Mouse (Mus musculus) cerebellum, adult 9-10 months (tissue): Measurements from ENCODE around the gene Tlk2.
A peak's percentile ranks its signal among the peaks of the same experiment; 100 is the strongest.

Source experiments
- DNase-seq: peaks from one replicate; pipeline ENCODE4 v3.0.0; 2022

Gene Tlk2

DNA sequence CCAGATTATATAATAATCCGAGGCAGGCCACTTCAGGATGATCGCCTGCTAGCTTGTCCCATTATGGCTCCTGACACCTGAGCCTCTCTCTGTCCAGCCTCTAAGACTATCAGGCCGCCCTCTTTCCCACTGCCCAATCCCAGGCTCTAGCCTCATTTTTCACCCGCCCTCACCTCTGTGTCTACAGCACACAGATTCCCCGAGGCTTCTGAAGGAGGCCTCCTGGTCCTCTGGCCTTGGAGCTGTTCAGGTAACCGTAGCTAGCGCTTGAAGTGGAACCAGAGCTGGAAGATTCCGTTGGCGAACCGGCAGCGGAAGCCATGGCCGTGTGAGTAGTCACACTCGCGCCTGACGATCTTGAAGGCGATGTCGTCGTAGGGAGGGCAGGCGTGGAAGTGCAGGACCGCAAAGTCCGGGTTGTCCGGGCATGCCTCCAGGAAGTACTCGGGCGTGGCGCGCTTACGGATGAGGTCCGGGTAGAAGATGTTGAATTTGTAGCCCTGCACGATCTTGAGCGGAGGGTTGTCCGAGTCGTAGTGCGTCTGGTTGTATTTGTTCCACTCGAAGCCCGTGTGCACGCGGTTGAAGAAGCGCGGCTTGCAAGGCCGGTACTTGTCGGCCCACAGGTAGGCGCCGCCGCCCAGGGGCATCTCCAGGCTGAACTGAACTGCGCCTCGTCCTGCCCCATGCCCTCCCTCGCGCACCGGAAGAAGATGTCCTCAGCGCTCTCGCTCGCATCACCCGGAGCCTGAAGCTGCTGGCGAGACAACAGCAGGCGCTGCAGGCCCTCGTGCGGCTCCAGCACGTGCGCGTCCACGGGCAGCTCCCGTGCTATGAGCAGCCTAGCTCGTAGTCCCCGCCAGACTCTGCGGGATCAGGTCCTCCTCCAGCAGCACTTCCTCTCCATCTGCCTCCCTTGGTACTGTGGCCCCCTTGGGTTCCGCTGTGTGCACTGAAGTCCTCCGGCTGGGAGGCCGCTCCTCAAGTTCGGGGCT lies 13.8 kb upstream of the Tlk2 start:
- no peak for DNase-seq

DNA sequence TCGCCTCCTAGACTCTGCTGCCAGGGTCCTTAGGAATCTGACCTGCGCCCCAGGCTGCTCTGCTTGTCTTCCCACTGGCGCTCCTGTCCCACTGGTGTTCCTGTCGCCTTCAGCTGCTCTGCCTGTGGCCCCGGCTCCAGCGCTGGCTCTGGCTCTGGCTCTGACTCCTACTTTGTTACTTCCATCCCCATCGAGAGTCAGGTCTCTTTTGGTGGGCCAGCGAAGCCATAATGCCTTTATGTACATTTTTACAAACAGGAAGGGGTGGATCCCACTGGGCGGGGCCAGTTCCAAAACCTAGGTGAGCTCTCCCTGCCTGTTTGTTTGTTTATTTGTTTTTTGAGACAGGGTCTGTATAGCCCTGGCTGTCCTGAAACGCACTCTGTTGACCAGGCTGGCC lies 11.8 kb upstream of the Tlk2 start:
- DNase-seq = no peak

DNA sequence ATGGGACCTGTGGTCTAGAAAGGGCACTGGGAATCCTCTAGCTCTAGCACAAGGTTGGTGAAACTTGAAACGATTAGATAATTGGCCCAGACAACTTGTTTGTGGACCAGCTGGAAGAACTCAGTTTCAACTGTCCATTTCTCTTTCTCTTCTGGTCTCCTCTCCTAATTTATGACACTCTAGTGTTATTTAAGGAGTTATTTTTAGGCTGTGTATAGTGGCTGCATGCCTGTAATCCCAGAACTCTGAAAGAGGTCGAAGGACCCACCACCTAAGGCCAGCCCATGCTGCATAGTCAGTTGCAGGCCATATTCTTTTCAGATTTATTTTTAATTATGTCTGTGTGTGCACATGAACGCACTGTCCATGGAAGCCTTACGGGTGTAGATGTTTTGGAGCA lies 916 bp downstream of the Tlk2 start:
- DNase-seq = no peak

- DNase-seq = peak; percentile 50
Observed at GRCm38 (mm10) chr11:105180471-105181091, 2.0 kb downstream of the Tlk2 start.

DNA sequence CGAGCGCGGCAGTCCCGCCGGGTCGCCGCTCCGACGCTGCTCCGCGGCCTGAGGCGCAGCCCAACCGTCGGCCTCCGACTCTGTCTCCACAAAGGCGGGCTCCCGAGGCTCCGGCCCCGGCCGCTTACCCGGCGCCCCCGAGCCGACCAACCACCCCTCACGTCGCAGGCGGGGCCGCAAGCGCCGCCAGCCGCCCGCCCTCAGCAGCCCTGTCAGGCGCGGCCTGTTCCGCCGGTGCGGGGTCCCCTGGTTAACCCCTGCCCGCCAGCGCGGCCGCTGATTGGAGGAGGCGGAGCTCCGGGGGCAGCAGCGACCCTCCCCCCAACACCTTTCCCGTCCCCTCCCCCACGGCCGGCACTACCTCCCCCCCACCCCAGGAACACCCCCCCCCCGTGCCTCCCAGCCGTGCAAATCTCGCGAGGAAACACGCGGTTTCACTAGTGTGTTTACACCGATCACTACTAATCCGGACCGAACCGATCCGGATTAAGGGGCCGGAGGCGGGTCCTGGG lies 2.6 kb downstream of the Tlk2 start:
- DNase-seq = peak; percentile 81

DNA sequence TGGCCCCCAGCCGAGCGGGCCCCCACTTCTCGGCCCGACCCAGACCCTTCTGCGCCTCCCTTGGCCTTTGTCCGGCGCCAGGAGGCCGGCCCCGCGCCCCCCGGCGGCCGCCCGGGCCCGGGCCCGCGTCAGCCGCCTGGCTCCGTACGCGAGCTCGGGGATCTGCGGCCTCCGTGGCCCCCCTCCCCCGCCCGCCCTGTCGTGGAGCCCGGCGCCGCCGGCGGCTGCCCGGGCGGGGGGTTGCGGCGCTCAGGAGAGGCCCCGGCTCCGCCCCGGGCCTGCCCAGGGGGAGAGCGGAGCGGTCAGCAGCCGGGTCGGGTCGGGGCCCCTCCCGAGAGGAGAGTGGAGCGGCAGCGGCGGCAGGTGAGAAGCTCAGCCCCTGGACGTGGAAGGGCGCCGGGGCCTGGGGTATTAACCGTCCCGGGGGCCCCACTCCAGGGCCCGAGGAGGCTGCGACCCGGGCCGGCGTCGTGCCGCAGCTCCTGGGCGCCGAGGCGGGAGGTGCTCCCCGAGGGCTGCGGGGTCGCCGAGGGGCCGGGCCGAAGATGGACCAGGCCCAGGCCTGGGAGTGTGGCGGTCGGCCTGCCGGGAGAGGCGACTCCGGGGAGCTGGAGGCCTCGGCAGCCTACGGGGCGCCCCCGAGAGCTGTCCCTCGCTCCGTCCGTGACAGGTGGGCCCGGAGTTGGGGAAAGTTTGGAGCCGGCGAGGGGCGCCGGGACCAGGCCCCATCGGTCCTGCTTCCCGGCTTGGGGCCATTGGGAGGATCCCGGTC lies 3.3 kb downstream of the Tlk2 start:
- peak; percentile 40 for DNase-seq

GRCm38 (mm10) chr11:105182461-105182855 lies 3.9 kb downstream of the Tlk2 start:
- peak; percentile 29 for DNase-seq

DNA sequence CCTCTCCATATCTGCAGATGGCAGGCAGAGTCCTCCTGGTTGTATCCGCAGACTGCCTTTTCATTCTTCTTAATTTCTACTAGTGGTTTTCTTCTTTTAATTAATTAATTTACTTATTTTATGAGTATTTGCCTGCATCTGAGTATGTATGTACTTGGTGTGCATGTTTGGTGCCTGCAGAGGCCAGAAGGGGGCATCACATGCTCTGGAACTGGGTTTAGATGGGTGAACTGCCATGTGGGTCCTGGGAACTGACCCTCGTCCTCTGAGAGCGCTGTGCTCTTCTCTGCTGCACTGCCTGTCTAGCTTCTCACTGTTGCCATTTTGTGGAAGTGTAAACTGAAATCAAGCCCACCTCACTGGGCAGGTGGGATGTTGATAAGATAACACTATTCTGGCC lies 6.1 kb downstream of the Tlk2 start:
- no peak for DNase-seq

DNA sequence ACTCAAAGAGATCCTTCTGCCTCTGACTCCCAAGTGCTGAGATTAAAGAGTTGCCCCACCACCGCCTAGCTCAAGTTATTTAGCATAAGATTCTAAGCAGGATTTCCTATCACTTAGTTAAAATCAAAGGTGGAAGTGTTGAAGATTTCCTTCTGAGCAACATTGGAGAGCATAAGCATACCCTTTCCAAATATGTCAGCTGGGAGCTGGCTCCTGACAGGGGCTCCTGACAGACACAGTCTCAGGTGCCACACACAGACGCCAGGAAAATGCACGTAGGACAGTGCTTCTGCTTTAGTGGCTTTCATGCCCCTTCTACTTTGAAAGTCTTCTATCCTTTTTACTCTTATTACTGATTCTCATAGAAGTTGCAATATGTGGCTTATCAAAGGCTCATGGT lies 13.6 kb downstream of the Tlk2 start:
- no peak for DNase-seq

- no peak for DNase-seq
Observed at GRCm38 (mm10) chr11:105196893-105197662, 18.5 kb downstream of the Tlk2 start.

GRCm38 (mm10) chr11:105202403-105202802 lies 23.8 kb downstream of the Tlk2 start:
- DNase-seq = no peak

GRCm38 (mm10) chr11:105210007-105210406 lies 31.4 kb downstream of the Tlk2 start:
- DNase-seq = no peak

DNA sequence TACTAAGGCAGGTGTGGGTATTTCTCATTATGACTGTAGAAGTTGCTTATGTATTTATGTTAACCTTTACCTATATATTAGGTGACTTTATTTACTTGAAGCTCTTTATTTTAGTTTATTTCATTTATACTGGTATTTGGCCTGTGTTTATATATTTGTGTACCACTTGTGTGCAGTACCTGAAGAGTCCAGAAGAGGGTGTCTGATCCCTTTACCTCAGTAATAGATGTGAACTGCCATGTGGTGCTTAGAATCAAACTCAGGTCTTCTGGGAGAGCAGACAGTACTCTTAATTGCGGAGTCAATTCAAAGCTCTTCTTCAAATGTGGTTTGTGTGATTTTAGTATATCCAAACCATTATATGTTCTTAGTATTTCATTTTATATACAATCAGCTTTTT lies 35.6 kb downstream of the Tlk2 start:
- no peak for DNase-seq

DNA sequence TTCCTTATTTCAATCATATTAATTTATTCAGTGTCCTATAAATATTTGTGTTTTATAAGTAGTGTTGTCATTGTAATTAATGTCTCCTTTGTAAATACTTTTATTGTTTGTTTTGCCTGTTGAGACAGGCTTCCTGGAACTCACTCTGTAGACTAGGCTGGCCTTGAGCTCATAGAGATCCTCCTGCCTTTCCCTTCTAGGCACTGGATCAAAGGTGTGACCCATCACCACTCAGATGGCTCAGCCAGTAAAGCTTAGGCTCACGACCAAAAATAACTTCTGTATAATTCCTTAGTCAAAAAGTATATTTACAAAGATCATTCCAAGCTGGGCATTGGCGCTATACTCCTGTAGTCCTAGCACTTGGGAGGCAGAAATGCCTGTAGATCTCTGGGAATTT lies 39.2 kb downstream of the Tlk2 start:
- DNase-seq = no peak

GRCm38 (mm10) chr11:105234501-105234900 lies 55.9 kb downstream of the Tlk2 start:
- DNase-seq = no peak

DNA sequence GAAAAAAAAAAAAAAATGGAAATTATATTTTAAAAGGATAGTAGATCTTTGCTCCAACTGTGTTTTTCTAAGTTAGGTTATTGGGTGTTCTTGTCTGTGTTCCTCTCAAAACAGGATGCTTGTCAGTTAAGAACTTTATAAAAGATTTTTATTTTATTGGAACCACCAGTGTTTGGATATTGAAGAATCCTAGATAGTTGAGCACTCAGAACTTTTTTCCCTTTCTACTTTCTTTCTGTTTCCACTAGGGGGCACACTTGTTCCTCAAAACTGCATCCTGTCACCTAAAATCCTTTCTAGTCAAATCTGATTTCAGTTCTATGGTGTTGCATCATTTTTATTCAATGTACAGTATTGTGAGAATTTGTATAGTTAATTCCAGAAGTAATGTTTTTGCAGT lies 62.4 kb downstream of the Tlk2 start:
- DNase-seq = peak; percentile 37

DNA sequence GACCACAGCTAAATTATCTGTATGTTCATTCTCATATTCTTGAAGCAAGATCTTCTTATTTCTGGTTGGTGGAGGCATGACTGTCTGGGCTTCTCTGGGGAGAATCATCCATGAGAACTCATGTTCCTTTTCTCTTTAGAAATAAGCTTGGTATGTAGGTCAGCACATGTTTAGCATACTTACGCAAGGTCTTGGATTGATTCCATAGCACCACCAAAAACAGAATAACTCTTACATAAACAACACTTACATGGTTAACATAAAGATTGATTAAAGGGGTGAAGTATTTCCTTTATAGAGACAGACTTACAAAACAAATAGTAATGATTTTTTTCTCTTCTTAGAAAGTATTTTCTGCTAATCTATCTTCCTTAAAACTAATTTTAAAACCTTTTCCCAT lies 67.8 kb downstream of the Tlk2 start:
- DNase-seq = peak; percentile 34

DNA sequence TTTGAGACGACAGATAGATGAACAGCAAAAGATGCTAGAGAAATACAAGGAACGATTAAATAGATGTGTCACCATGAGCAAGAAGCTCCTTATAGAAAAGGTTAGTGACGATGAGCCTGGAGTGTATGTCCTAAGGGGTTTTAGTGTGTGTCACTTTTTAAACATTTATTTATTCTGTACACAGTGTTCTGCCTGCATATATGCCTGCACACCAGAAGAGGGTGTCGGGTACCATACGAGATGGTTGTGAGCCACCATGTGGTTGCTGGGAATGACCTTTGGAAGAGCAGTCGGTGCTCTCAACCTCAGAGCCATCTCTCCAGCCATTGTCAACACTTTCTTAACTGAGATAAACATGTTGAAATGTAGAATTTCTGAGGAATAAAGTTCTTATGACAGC lies 68.2 kb downstream of the Tlk2 start:
- peak; percentile 7 for DNase-seq

- DNase-seq = no peak
Observed at GRCm38 (mm10) chr11:105247321-105247720, 68.7 kb downstream of the Tlk2 start.

DNA sequence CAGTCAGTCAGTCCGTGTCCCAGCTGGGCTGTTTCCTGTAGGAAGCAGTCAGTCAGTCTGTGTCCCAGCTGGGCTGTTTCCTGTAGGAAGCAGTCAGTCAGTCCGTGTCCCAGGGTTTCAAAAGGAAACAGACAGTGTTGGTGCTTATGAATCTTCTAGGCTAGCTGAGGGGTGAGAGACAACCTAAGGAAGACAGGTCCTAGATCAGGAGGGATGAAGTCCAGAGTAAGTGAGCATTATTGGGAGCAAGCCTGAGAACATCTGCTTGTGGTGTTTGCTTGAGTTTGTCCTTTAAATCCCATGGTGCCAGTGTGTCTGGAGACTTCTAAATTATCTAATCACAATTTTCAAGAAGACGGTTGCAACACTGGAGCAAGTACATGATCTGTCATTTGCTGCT lies 81.1 kb downstream of the Tlk2 start:
- no peak for DNase-seq

DNA sequence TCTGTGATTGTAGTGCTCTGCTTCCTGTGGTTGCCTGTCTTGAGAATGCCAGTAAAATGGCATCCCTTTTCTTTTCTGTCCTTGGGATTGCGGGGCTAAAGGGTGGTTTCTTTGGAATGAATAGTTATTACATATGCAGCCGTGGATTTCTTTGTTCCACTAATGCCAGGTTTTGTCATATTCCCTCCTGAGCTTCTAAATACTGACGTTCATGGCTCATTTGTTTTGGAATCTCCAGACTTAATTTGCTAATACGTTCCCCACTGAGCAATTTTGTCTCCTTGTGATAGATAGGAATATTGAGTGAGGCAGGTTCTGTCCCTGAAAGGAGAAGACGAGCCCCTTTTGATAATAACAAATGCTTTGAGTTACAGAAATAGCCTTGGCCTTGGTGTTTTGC lies 82.5 kb downstream of the Tlk2 start:
- no peak for DNase-seq

GRCm38 (mm10) chr11:105261601-105262351 lies 83.2 kb downstream of the Tlk2 start:
- no peak for DNase-seq
